ENCODE assay signal across 8 mouse cellular contexts in genomic region chr10:58652418-58653394, GRCm38 (mm10). TPM values are rescaled to one million over a fixed set of nuclear protein-coding genes. Genes with fewer than 3 reads are reported as not detected.
A peak's percentile ranks its signal among the peaks of the same experiment; 100 is the strongest.
DNase-seq lines count a peak whose midpoint lies in the region.

No protein-coding gene starts in this region.

- DNase-seq in ES-CJ7 (ENCODE audit: low read depth, low spot score), result peak; percentile 30
- DNase-seq in adrenal gland, postnatal 36 days, result peak; percentile 55 to 73
- peak; percentile 55 for DNase-seq in heart, postnatal 4 days
- peak; percentile 16 for DNase-seq in lung, postnatal 10 days
- no peak for DNase-seq in gastrocnemius, adult 8-10 months (ENCODE audit: low spot score in 2 of 2)
- DNase-seq in cerebellum, adult 9-11 months, result no peak
- DNase-seq in left cerebral cortex, adult 18-20 months (ENCODE audit: low spot score in 2 of 2), result no peak
- DNase-seq in urinary bladder, postnatal 14 days (ENCODE audit: low spot score), result no peak

RNA-seq across cellular contexts. Expression of gene Edar, which starts 22.7 kb away (rescaled TPM):
- total RNA-seq in adrenal gland, postnatal 36 days (2021), result under 1 TPM; 0.20 TPM
- under 1 TPM; 0.41 to 0.43 TPM for total RNA-seq in heart, postnatal 4 days (2021)
- total RNA-seq in gastrocnemius, adult 8-10 months (2022), result under 1 TPM in 1 of 4 experiments, not detected in 3; 0.11 TPM
- total RNA-seq in left cerebral cortex, adult 18-20 months (2021), result under 1 TPM; 0.21 to 0.37 TPM

Comparison
In these comparisons a context has a peak if more than half of its experiments do, and no peak if none do; other contexts are left out.
1. DNase-seq: peak in ES-CJ7 (single experiment), adrenal gland, postnatal 36 days (2 of 2), heart, postnatal 4 days (single experiment) and lung, postnatal 10 days (single experiment); none in gastrocnemius, adult 8-10 months (0 of 2), cerebellum, adult 9-11 months (single experiment), left cerebral cortex, adult 18-20 months (0 of 2) and urinary bladder, postnatal 14 days (single experiment).